Mouse (Mus musculus): ENCODE data around the gene Zbtb4. TPM values are rescaled to one million over a fixed set of nuclear protein-coding genes. Genes with fewer than 3 reads are reported as not detected.

The Zbtb4 gene
- polyA plus RNA-seq, 1 experiment from 2014 or later: 6.6 TPM

DNA sequence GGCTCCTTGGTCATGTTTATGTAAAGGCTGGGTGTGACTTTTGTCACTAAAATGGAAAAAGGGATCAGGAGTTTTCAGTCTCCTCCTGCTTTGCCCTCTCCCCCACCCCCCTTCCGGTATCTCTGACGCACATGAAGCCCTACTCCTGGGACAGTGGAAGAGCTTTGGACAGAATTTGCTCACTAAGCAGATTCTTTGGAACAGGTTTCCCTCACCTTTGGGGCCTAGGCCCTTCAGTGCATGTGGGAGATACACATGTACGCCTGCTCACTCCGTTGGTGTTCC lies 1.9 kb downstream of the Zbtb4 start:
- Histone ChIP-seq H3K4me2 (replicated peaks; ENCODE audit: low read depth, low read length) (peak overlapping the region; percentile 57), H3K9ac (replicated peaks; ENCODE audit: low read depth) (0 out of 2 replicates have a peak overlapping the region, but pooled peaks have one; percentile 3), H3K9me3 (ENCODE audit: low read length) (no peaks in the 10 kb centered on the region), H3K27me3 (replicated peaks; ENCODE audit: insufficient read depth, low read length) (no peaks in the 10 kb centered on the region), H3K4me3 (ENCODE audit: low read depth, low read length) (peak overlapping the region; percentile 97; the same call in 1 of the 2 replicates), H3K4me1 (ENCODE audit: insufficient read depth, low read depth, low read length) (peaks cover 13% of the 10 kb centered on the region; the same call in 1 of the 2 replicates), H3K27ac (ENCODE audit: low read length) (peak overlapping the region; percentile 99; the same call in 1 of the 2 replicates), H3K36me3 (ENCODE audit: insufficient read depth, low read length) (no peaks in the 10 kb centered on the region)
- ATAC-seq: peak; percentile 38
- DNase-seq (ENCODE audit: low spot score): peak; percentile 69
- 41% methylated on average over 4 of the region's 4 CpGs for WGBS
- peak; percentile 68; the same call in 1 of the 2 replicates for TF ChIP-seq EP300 (IDR thresholded peaks at IDR 0.05)
- no peak for TF ChIP-seq CTCF (IDR thresholded peaks at IDR 0.05)

DNA sequence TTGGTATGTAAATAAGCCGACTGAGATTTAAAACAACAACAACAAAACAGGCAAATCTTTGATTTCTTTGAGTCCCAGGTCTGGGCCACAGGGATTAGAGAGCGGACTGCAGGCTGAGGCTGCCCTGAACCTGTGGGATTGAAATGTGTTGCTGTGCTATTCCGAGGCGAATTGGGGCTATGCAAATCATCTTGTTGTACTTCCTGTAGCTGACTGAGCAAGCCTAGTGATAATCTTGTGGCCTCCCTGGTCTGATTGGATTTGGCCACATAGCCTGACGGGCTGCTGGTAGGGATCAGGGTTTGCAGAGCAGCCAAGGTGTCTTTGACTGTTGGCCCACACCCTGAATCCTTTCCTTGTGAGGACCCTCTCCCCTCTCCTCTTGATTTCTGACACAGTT lies 9.2 kb downstream of the Zbtb4 start:
- no peak for TF ChIP-seq CTCF (IDR thresholded peaks at IDR 0.05)
- no peak for TF ChIP-seq EP300 (IDR thresholded peaks at IDR 0.05)
- Histone ChIP-seq H3K4me3 (ENCODE audit: low read depth, low read length) (no peak overlapping the region), H3K36me3 (ENCODE audit: insufficient read depth, low read length) (no peaks in the 10 kb centered on the region), H3K27me3 (replicated peaks; ENCODE audit: insufficient read depth, low read length) (no peaks in the 10 kb centered on the region), H3K4me1 (ENCODE audit: insufficient read depth, low read depth, low read length) (no peaks in the 10 kb centered on the region), H3K4me2 (replicated peaks; ENCODE audit: low read depth, low read length) (no peak overlapping the region), H3K9me3 (ENCODE audit: low read length) (no peaks in the 10 kb centered on the region), H3K9ac (replicated peaks; ENCODE audit: low read depth) (no peak overlapping the region), H3K27ac (ENCODE audit: low read length) (no peak overlapping the region)
- ATAC-seq: no peak
- no peak for DNase-seq (ENCODE audit: low spot score)
- 62% methylated on average over 5 of the region's 5 CpGs for WGBS

DNA sequence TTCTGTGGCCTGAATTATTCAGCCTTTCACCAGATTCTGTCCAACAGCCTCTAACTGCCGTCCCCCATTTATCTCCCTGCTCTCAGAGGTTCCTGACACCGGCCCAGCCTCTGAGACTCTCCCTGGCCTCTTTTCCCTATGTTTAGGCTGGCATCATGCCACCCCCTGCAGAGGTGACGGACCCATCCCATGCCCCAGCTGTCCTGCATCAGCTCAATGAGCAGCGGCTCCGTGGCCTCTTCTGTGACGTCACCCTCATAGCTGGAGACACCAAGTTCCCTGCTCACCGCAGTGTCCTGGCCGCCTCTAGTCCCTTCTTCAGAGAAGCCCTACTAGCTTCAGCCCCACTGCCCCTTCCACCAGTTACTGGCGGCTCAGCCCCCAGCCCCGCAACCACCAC lies 10.0 kb downstream of the Zbtb4 start:
- TF ChIP-seq CTCF (IDR thresholded peaks at IDR 0.05) (no peak), EP300 (IDR thresholded peaks at IDR 0.05) (no peak)
- Histone ChIP-seq H3K4me3 (ENCODE audit: low read depth, low read length) (no peak overlapping the region), H3K36me3 (ENCODE audit: insufficient read depth, low read length) (no peaks in the 10 kb centered on the region), H3K27me3 (replicated peaks; ENCODE audit: insufficient read depth, low read length) (no peaks in the 10 kb centered on the region), H3K9ac (replicated peaks; ENCODE audit: low read depth) (no peak overlapping the region), H3K9me3 (ENCODE audit: low read length) (no peaks in the 10 kb centered on the region), H3K4me1 (ENCODE audit: insufficient read depth, low read depth, low read length) (no peaks in the 10 kb centered on the region), H3K4me2 (replicated peaks; ENCODE audit: low read depth, low read length) (no peak overlapping the region), H3K27ac (ENCODE audit: low read length) (no peak overlapping the region)
- DNase-seq (ENCODE audit: low spot score): no peak
- WGBS: 52% methylated on average over 10 of the region's 10 CpGs
- ATAC-seq: no peak

DNA sequence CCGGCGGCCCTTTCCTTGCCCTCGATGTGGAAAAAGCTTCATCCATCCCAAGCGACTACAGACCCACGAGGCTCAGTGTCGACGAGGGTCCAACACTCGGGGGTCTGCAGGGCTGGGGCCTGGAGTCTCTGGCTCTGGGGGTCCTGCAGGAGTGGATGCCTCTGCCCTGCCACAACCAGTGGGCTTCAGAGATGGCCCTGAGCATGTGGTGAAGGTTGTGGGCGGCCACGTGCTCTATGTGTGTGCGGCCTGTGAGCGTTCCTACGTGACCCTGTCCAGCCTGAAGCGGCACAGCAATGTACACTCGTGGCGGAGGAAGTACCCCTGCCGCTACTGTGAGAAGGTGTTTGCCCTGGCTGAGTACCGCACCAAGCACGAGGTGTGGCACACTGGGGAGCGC lies 10.8 kb downstream of the Zbtb4 start:
- Histone ChIP-seq H3K27ac (ENCODE audit: low read length) (no peak overlapping the region), H3K36me3 (ENCODE audit: insufficient read depth, low read length) (no peaks in the 10 kb centered on the region), H3K4me1 (ENCODE audit: insufficient read depth, low read depth, low read length) (no peaks in the 10 kb centered on the region), H3K27me3 (replicated peaks; ENCODE audit: insufficient read depth, low read length) (no peaks in the 10 kb centered on the region), H3K4me2 (replicated peaks; ENCODE audit: low read depth, low read length) (no peak overlapping the region), H3K4me3 (ENCODE audit: low read depth, low read length) (no peak overlapping the region), H3K9me3 (ENCODE audit: low read length) (no peaks in the 10 kb centered on the region), H3K9ac (replicated peaks; ENCODE audit: low read depth) (no peak overlapping the region)
- TF ChIP-seq EP300 (IDR thresholded peaks at IDR 0.05): no peak
- DNase-seq (ENCODE audit: low spot score) (no peak), ATAC-seq (no peak)
- 82% methylated on average over 20 of the region's 20 CpGs for WGBS

DNA sequence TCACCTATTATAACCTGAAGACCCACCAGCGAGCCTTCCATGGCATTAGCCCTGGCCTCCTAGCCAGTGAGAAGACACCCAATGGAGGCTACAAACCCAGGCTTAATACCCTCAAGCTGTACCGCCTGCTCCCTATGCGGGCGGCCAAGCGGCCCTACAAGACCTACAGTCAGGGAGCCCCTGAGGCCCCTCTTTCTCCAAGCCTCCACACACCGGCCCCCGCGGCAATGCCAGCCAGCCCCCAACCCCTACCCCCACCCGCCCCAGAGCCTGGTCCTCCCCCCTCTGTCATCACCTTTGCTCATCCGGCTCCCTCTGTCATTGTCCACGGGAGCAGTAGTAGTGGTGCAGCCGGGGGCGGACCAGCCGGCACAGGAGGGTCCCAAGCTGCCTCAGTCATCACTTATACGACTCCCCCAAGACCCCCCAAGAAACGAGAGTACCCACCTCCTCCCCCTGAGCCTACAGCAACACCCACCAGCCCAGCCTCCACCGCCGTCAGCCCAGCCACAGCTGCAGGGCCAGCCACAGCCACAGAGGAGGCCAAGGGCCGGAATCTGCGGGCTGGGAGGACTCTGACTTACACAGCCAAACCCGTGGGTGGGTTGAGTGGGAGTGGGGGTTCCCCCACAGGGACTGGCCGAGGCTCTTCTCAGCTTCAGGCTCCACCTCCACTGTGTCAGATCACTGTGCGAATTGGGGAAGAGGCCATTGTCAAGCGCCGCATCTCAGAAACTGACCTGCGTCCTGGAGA lies 12.0 kb downstream of the Zbtb4 start:
- DNase-seq (ENCODE audit: low spot score) (no peak), ATAC-seq (peak; percentile 22; the same call in 1 of the 2 replicates)
- WGBS: 68% methylated on average over 26 of the region's 26 CpGs
- no peak overlapping the region for H3K4me3 ChIP-seq (ENCODE audit: low read depth, low read length)
- TF ChIP-seq CTCF (IDR thresholded peaks at IDR 0.05) (no peak), EP300 (IDR thresholded peaks at IDR 0.05) (no peak)
- no peak overlapping the region for H3K9ac ChIP-seq (replicated peaks; ENCODE audit: low read depth)
- no peak overlapping the region for H3K27ac ChIP-seq (ENCODE audit: low read length)
- H3K4me2 ChIP-seq (replicated peaks; ENCODE audit: low read depth, low read length): no peak overlapping the region
- no peaks in the 10 kb centered on the region for H3K27me3 ChIP-seq (replicated peaks; ENCODE audit: insufficient read depth, low read length)
- H3K4me1 ChIP-seq (ENCODE audit: insufficient read depth, low read depth, low read length): no peaks in the 10 kb centered on the region
- H3K36me3 ChIP-seq (ENCODE audit: insufficient read depth, low read length): no peaks in the 10 kb centered on the region
- H3K9me3 ChIP-seq (ENCODE audit: low read length): no peaks in the 10 kb centered on the region

DNA sequence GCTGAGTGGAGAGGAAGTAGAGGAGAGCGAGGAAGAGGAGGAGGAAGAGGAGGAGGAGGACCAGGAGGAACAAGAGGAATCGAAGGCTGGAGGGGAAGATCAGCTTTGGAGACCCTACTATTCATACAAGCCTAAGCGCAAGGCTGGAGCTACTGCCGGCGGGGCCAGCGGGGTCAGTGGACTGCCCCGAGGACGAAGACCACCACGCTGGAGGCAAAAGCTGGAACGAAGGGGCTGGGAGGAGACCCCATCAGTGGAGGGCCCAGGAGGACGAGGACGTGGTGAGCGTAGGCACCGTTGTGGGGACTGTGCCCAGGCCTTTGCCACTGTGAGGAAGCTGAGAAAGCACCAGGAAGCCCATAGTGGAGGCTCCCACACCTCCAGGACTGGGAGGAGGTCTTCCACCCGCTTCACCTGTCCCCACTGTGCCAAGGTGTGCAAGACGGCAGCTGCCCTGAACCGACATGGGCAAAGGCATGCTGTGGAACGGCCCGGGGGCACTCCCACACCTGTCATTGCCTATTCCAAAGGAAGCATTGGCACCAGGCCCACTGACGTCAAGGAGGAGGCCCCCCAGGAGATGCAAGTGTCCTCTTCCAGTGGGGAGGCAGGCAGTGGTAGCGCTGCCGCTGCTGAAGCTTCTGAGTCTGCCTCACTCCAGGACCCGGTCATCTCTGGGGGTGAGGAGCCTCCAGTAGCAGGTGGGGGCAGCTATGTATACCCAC lies 12.7 kb downstream of the Zbtb4 start:
- Histone ChIP-seq H3K27me3 (replicated peaks; ENCODE audit: insufficient read depth, low read length) (no peaks in the 10 kb centered on the region), H3K4me1 (ENCODE audit: insufficient read depth, low read depth, low read length) (no peaks in the 10 kb centered on the region), H3K36me3 (ENCODE audit: insufficient read depth, low read length) (no peaks in the 10 kb centered on the region), H3K27ac (ENCODE audit: low read length) (no peak overlapping the region), H3K9ac (replicated peaks; ENCODE audit: low read depth) (no peak overlapping the region), H3K9me3 (ENCODE audit: low read length) (no peaks in the 10 kb centered on the region), H3K4me3 (ENCODE audit: low read depth, low read length) (no peak overlapping the region), H3K4me2 (replicated peaks; ENCODE audit: low read depth, low read length) (no peak overlapping the region)
- ATAC-seq: peak; percentile 32; the same call in 1 of the 2 replicates
- peak; percentile 18 for DNase-seq (ENCODE audit: low spot score)
- no peak for TF ChIP-seq CTCF (IDR thresholded peaks at IDR 0.05)
- no peak for TF ChIP-seq EP300 (IDR thresholded peaks at IDR 0.05)
- 61% methylated on average over 23 of the region's 23 CpGs for WGBS

Data from lung, postnatal 0 days (tissue).